Mouse (Mus musculus): ENCODE measurements around the gene 4932438A13Rik. TPM values are rescaled to one million over a fixed set of nuclear protein-coding genes. Genes with fewer than 3 reads are reported as not detected.

4932438A13Rik gene
- polyA plus RNA-seq, 1 experiment, result 10.7 TPM

- TF ChIP-seq CTCF (IDR thresholded peaks at IDR 0.05; ENCODE audit: insufficient read depth, low read length) (no peak), POLR2A (IDR thresholded peaks at IDR 0.05; ENCODE audit: borderline replicate concordance, extremely low read depth, low read depth, low read length) (no peak)
- Histone ChIP-seq H3K4me1 (ENCODE audit: control insufficient read depth, insufficient read depth, low read length) (no peaks in the 10 kb centered on the region), H3K4me3 (replicated peaks; ENCODE audit: extremely low read depth, low read depth, low read length) (no peak overlapping the region)
- DNase-seq, result no peak
- 85% methylated on average over 3 of the region's 3 CpGs for WGBS
Observed at GRCm38 (mm10) chr3:36905372-36905771, 42.5 kb downstream of the 4932438A13Rik start.

GRCm38 (mm10) chr3:36917832-36918231 is 54.9 kb downstream of the 4932438A13Rik start:
- TF ChIP-seq POLR2A (IDR thresholded peaks at IDR 0.05; ENCODE audit: borderline replicate concordance, extremely low read depth, low read depth, low read length) (no peak), CTCF (IDR thresholded peaks at IDR 0.05; ENCODE audit: insufficient read depth, low read length) (no peak)
- DNase-seq, result no peak
- Histone ChIP-seq H3K4me1 (ENCODE audit: control insufficient read depth, insufficient read depth, low read length) (no peaks in the 10 kb centered on the region), H3K4me3 (replicated peaks; ENCODE audit: extremely low read depth, low read depth, low read length) (no peak overlapping the region)
- WGBS, result 87% methylated on average over 2 of the region's 2 CpGs

- no peak for DNase-seq
- TF ChIP-seq POLR2A (IDR thresholded peaks at IDR 0.05; ENCODE audit: borderline replicate concordance, extremely low read depth, low read depth, low read length) (no peak), CTCF (IDR thresholded peaks at IDR 0.05; ENCODE audit: insufficient read depth, low read length) (no peak)
- WGBS, result 88% methylated on average over 4 of the region's 4 CpGs
Observed at GRCm38 (mm10) chr3:36918322-36918721, 55.4 kb downstream of the 4932438A13Rik start.

GRCm38 (mm10) chr3:36941572-36941971 is 78.7 kb downstream of the 4932438A13Rik start:
- Histone ChIP-seq H3K4me1 (ENCODE audit: control insufficient read depth, insufficient read depth, low read length) (peaks cover 2% of the 10 kb centered on the region; the same call in 1 of the 2 replicates), H3K4me3 (replicated peaks; ENCODE audit: extremely low read depth, low read depth, low read length) (no peak overlapping the region)
- no peak for TF ChIP-seq CTCF (IDR thresholded peaks at IDR 0.05; ENCODE audit: insufficient read depth, low read length)
- no peak for DNase-seq
- WGBS, result 54% methylated on average over 5 of the region's 5 CpGs

More at GRCm38 (mm10) chr3:36918322-36918721, 55.4 kb downstream of the 4932438A13Rik start:
- Histone ChIP-seq H3K4me3 (replicated peaks; ENCODE audit: extremely low read depth, low read depth, low read length) (no peak overlapping the region), H3K4me1 (ENCODE audit: control insufficient read depth, insufficient read depth, low read length) (no peaks in the 10 kb centered on the region)

- TF ChIP-seq POLR2A (IDR thresholded peaks at IDR 0.05; ENCODE audit: borderline replicate concordance, extremely low read depth, low read depth, low read length) (no peak), CTCF (IDR thresholded peaks at IDR 0.05; ENCODE audit: insufficient read depth, low read length) (no peak)
- no peak for DNase-seq
- Histone ChIP-seq H3K4me3 (replicated peaks; ENCODE audit: extremely low read depth, low read depth, low read length) (no peak overlapping the region), H3K4me1 (ENCODE audit: control insufficient read depth, insufficient read depth, low read length) (peaks cover 2% of the 10 kb centered on the region; the same call in 1 of the 2 replicates)
- WGBS, result 56% methylated on average over 6 of the region's 6 CpGs
Observed at GRCm38 (mm10) chr3:36942108-36942507, 79.2 kb downstream of the 4932438A13Rik start.

- TF ChIP-seq CTCF (IDR thresholded peaks at IDR 0.05; ENCODE audit: insufficient read depth, low read length) (no peak), POLR2A (IDR thresholded peaks at IDR 0.05; ENCODE audit: borderline replicate concordance, extremely low read depth, low read depth, low read length) (no peak)
- Histone ChIP-seq H3K4me3 (replicated peaks; ENCODE audit: extremely low read depth, low read depth, low read length) (no peak overlapping the region), H3K4me1 (ENCODE audit: control insufficient read depth, insufficient read depth, low read length) (peaks cover 2% of the 10 kb centered on the region; the same call in 1 of the 2 replicates)
- DNase-seq, result no peak
Observed at GRCm38 (mm10) chr3:36943706-36944105, 80.8 kb downstream of the 4932438A13Rik start.

- H3K4me1 ChIP-seq (ENCODE audit: control insufficient read depth, insufficient read depth, low read length), result no peaks in the 10 kb centered on the region
- no peak for DNase-seq
- TF ChIP-seq POLR2A (IDR thresholded peaks at IDR 0.05; ENCODE audit: borderline replicate concordance, extremely low read depth, low read depth, low read length) (no peak), CTCF (IDR thresholded peaks at IDR 0.05; ENCODE audit: insufficient read depth, low read length) (no peak)
- 81% methylated on average over 2 of the region's 2 CpGs for WGBS
- H3K4me3 ChIP-seq (replicated peaks; ENCODE audit: extremely low read depth, low read depth, low read length), result no peak overlapping the region
Observed at GRCm38 (mm10) chr3:37037979-37038378, 175.1 kb downstream of the 4932438A13Rik start.

- TF ChIP-seq POLR2A (IDR thresholded peaks at IDR 0.05; ENCODE audit: borderline replicate concordance, extremely low read depth, low read depth, low read length), result no peak
- no peak for TF ChIP-seq CTCF (IDR thresholded peaks at IDR 0.05; ENCODE audit: insufficient read depth, low read length)
- DNase-seq, result no peak
- Histone ChIP-seq H3K4me1 (ENCODE audit: control insufficient read depth, insufficient read depth, low read length) (no peaks in the 10 kb centered on the region), H3K4me3 (replicated peaks; ENCODE audit: extremely low read depth, low read depth, low read length) (no peak overlapping the region)
Observed at GRCm38 (mm10) chr3:37039811-37040210, 176.9 kb downstream of the 4932438A13Rik start.

GRCm38 (mm10) chr3:37051491-37051890 is 188.6 kb downstream of the 4932438A13Rik start:
- H3K4me3 ChIP-seq (replicated peaks; ENCODE audit: extremely low read depth, low read depth, low read length), result no peak overlapping the region
- WGBS, result 97% methylated on average over 1 of the region's 1 CpGs
- no peak for DNase-seq
- no peaks in the 10 kb centered on the region for H3K4me1 ChIP-seq (ENCODE audit: control insufficient read depth, insufficient read depth, low read length)
- no peak for TF ChIP-seq POLR2A (IDR thresholded peaks at IDR 0.05; ENCODE audit: borderline replicate concordance, extremely low read depth, low read depth, low read length)
- no peak for TF ChIP-seq CTCF (IDR thresholded peaks at IDR 0.05; ENCODE audit: insufficient read depth, low read length)

- 61% methylated on average over 39 of the region's 39 CpGs for whole genome bisulfite sequencing
- no peaks in the 10 kb centered on the region for H3K4me1 ChIP-seq (ENCODE audit: control insufficient read depth, insufficient read depth, low read length)
- no peak for TF ChIP-seq CTCF (IDR thresholded peaks at IDR 0.05; ENCODE audit: insufficient read depth, low read length)
- TF ChIP-seq POLR2A (IDR thresholded peaks at IDR 0.05; ENCODE audit: borderline replicate concordance, extremely low read depth, low read depth, low read length), result no peak
- DNase-seq, result no peak
- no peak within 1 kb of the TSS for H3K4me3 ChIP-seq (replicated peaks; ENCODE audit: extremely low read depth, low read depth, low read length)
Observed at GRCm38 (mm10) chr3:37063406-37063805, 200.5 kb downstream of the 4932438A13Rik start, which contains the start of gene Adad1. Gene Adad1, plus strand, starts transcription at chr3:37063527.
